Mouse (Mus musculus) spleen, adult 12 weeks (tissue): ENCODE data around the gene Fam71b.
"Not testable (repeated sequence)": the region's sequence is repeated elsewhere in the genome, so short reads cannot be mapped to it uniquely, and the experiment has no call there.

Experiments
- DNase-seq: peaks from one replicate; pipeline ENCODE4 v3.0.0; 2022; ENCODE audit warnings: low spot score

Fam71b gene

GRCm38 (mm10) chr11:46384925-46385324 lies 11.4 kb upstream of the Fam71b start:
- DNase-seq = no peak

GRCm38 (mm10) chr11:46386556-46386955 lies 9.8 kb upstream of the Fam71b start:
- DNase-seq = no peak

- DNase-seq = no peak
Observed at GRCm38 (mm10) chr11:46387061-46387460, 9.3 kb upstream of the Fam71b start.

GRCm38 (mm10) chr11:46388438-46388837 lies 7.9 kb upstream of the Fam71b start:
- no peak for DNase-seq

GRCm38 (mm10) chr11:46389336-46390117 lies 6.8 kb upstream of the Fam71b start, which contains the start of gene Itk:
Gene Itk, minus strand, starts transcription at chr11:46389515.
- DNase-seq = peak; percentile 21

- no peak for DNase-seq
Observed at GRCm38 (mm10) chr11:46390621-46391020, 5.7 kb upstream of the Fam71b start.

GRCm38 (mm10) chr11:46392890-46393289 lies 3.5 kb upstream of the Fam71b start:
- no peak for DNase-seq

GRCm38 (mm10) chr11:46393413-46393812 lies 2.9 kb upstream of the Fam71b start:
- no peak for DNase-seq

- no peak for DNase-seq
Observed at GRCm38 (mm10) chr11:46395088-46395487, 1.3 kb upstream of the Fam71b start.

GRCm38 (mm10) chr11:46395698-46396097 lies 661 bp upstream of the Fam71b start:
- DNase-seq = no peak

- DNase-seq = no peak
Observed at GRCm38 (mm10) chr11:46396860-46397179, 461 bp downstream of the Fam71b start.

GRCm38 (mm10) chr11:46397900-46398299 lies 1.5 kb downstream of the Fam71b start:
- no peak for DNase-seq

- no peak for DNase-seq
Observed at GRCm38 (mm10) chr11:46398473-46398872, 2.1 kb downstream of the Fam71b start.

- peak; percentile 21 for DNase-seq
Observed at GRCm38 (mm10) chr11:46398933-46399383, 2.6 kb downstream of the Fam71b start.

GRCm38 (mm10) chr11:46401555-46401954 lies 5.2 kb downstream of the Fam71b start:
- DNase-seq = no peak

- no peak for DNase-seq
Observed at GRCm38 (mm10) chr11:46404986-46405385, 8.6 kb downstream of the Fam71b start.

GRCm38 (mm10) chr11:46406721-46407120 lies 10.4 kb downstream of the Fam71b start:
- DNase-seq = no peak

GRCm38 (mm10) chr11:46410018-46410563 lies 13.7 kb downstream of the Fam71b start:
- no peak for DNase-seq

GRCm38 (mm10) chr11:46418438-46418837 lies 22.1 kb downstream of the Fam71b start:
- DNase-seq = no peak

GRCm38 (mm10) chr11:46418860-46419259 lies 22.5 kb downstream of the Fam71b start:
- no peak for DNase-seq

GRCm38 (mm10) chr11:46421086-46421888 lies 24.9 kb downstream of the Fam71b start:
- DNase-seq = no peak

- not testable (repeated sequence) for DNase-seq
Observed at GRCm38 (mm10) chr11:46428131-46428530, 31.8 kb downstream of the Fam71b start.

- no peak for DNase-seq
Observed at GRCm38 (mm10) chr11:46430123-46430522, 33.8 kb downstream of the Fam71b start.
